Comparison of ENCODE assay signal across 14 mouse cellular contexts in the genomic region with DNA sequence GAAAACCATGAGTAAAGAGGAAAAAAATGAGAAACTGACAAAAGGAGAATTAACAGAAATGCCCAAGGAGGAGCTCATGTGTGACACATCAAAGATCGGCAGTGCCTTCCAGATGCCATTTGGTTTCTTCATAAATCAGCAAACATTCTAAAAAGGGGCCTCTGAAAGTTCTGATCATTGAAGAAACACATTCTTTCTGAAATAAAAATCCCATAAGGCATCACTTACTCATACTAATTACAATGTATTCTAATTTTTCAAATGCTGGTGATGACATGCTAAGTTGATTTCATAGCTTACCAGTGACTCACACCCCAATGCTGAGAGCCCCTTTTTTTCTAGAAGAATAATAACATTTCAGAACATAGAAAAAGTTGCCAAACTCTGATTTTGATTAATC.
"Had no signal": no experiment of that assay in that cellular context is flagged by ENCODE, and none has a peak within 500 bp of the region (broad histone marks: within the 10 kb centered on the region; RNA-seq: fewer than 3 reads in every experiment).

No protein-coding gene starts in this region.

- H3K4me3 ChIP-seq: midbrain, embryonic 10.5 days; midbrain, embryonic 12.5 days; neural tube, embryonic 12.5 days had no signal

- H3K9me3 ChIP-seq: midbrain, embryonic 10.5 days; midbrain, embryonic 12.5 days; neural tube, embryonic 12.5 days had no signal

- H3K27ac ChIP-seq: midbrain, embryonic 10.5 days; midbrain, embryonic 12.5 days; neural tube, embryonic 12.5 days had no signal

- H3K27me3 ChIP-seq: midbrain, embryonic 12.5 days; neural tube, embryonic 12.5 days had no signal

- DNase-seq: lung, adult 18-20 months; lung, embryonic 14.5 days; lung, postnatal 10 days; lung, postnatal 4 days; midbrain, embryonic 14.5 days; right cerebral cortex, postnatal 14 days; spleen, adult 18-20 months; thymus, adult 18-20 months; thymus, postnatal 14 days; thymus, postnatal 36 days had no signal

- ATAC-seq: midbrain, embryonic 16.5 days had no signal
